Mouse (Mus musculus) right cerebral cortex, postnatal 4 days (tissue): Measurements from ENCODE around the gene Eif4g1.

Experiments used
- DNase-seq: peaks from one replicate; pipeline ENCODE4 v3.0.0-alpha.2; 2022

The Eif4g1 gene

DNA sequence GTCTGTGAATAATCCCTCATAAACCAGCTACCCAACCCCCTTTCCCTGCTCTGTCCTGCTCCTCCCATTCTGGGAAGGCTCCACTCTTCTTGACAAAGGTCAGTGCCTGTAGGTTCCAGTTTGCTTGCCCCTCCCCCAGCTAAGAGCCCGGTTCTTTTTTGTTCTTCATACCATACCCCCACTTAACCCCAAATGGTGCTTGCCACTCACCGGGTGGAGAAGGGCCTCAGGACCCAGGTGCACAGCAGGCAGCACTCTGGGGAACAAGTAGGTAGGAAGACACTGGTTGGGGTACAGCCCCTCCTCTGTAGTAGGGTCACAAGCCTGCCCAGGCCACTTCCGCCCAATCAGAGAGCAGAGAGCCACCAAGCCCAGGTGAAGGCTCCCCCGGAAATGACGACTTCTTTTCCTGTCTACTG, 62.2 kb downstream of the Eif4g1 start:
- no peak for DNase-seq

DNA sequence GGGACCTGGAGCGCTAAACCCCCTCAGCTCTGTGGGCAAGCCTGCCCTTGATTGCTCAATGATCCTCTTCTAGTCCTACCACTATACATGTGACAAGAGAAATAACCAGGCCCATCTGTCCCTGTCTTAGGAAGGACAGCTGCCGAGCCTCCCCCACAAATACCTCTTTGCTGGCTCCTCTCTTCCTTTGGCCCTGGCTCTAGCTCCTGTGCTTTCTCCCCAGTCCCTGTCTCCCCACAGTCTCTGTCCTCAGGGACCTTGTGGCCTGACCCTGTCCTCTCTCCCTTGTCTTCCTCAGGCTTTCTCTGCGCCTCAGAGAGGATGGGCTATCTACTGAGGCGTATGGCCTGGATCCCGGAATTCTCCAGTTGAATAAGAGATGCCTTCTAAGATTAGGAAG, 63.6 kb downstream of the Eif4g1 start:
- no peak for DNase-seq

DNA sequence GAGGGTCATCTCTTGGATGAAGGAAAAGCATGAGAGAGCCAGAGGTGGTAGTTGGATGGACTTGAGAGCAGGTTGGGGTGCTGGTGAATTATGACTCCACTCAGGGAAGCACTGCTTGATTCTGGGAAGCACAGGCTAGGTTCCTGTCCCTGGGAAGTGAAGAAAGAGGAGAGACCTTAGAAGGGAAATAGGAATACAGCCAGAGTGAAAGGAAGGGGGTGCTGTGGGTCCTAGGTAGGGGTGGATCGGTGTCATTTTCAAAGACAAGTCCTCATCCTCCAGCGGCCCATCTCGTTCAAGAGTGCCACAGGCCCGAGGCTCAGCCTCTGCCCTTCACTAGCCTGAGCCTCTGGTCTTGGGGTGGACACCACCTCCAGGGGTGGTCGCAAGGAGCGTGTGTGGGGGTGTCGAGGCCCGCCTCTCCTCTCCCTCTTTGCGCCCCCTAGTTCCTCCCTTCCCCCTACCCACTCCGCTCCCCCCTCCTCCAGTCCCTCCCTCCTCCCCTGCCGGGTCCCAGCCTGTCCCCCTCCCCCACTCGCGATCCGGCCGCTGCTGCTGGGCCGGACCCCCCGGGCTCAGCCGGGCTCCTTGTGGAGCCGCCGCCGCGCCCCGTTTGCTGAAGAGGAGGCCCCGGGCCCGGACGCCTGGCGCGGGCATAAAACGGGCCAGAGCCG, 64.3 kb downstream of the Eif4g1 start:
- no peak for DNase-seq

DNA sequence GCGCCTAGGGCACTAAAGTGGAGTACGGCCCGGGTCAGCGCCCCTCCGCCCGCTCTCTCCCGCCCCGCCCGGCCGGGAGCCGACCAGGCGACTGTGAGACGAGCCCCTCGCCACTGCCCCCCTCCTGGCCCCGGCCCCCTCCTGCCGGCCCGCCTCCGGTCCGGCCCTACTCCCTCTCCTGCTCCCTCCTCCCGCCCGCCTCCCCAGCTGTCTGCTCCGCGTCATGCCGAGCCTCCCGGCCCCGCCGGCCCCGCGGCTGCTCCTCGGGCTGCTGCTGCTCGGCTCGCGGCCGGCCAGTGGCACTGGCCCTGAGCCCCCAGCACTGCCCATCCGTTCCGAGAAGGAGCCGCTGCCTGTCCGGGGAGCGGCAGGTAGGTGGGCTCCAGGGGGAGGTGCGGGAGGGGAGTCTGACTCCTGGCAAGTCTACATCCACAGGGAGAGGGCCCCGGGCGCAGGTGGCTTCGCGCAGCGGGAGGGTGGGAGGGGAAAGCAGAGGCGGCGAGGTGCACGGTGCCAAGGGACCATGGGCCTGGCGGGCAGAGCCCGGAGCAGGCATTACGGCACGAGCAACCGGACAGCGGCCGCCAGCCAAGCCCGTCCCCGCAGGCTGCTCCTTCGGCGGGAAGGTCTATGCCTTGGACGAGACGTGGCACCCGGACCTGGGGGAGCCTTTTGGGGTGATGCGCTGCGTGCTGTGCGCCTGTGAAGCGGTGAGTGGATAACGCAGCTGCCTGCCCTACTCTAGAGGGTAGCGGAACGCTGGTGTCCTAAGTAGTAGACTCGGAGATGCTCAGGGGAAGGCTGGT, 65.0 kb downstream of the Eif4g1 start, which contains the start of gene Chrd:
TSS of gene Chrd (plus strand) at position 203 of the 806 bp plus-strand sequence.
- peak; percentile 66 for DNase-seq

DNA sequence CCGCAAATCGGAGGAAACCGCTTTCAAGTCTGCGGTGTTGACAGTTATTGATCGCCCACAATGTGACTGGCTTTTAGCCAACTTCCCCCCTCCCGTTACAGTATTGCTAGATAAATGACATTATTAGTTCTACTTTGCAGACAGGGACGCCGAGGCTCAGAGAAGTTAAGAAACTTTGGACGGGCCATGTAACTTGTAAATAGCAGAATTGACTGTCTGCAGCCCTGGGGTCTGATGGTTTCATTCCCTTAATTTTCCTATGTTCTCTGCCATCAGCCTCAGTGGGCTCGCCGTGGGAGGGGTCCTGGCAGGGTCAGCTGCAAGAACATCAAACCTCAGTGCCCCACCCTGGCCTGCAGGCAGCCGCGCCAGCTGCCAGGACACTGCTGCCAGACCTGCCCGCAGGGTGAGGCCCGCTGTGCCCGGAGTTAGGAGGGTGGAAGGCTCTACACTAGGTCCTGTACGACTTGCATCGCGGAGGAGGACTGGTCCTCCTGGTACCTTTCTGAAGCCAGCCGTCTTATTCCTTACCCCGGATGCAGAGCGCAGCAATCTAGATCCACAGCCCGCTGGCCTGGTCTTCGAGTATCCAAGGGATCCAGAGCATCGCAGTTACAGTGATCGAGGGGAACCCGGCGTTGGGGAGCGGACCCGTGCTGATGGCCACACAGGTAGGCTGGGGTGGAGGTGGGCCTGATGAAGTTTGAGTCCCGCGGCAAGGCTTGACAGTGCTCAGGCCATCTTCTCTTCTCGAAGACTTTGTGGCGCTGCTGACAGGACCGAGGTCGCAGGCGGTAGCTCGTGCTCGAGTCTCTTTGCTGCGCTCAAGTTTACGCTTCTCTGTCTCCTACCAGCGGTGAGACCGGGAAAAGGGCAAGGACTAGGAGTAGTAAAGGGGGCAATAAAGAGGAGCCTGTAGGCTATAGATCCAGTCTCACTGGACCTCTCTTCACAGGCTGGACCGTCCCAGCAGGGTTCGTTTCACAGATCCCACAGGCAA, 65.9 kb downstream of the Eif4g1 start, which contains the start of gene Thpo:
TSS of gene Thpo (minus strand) at position 781 of the 1,000 bp plus-strand sequence.
- DNase-seq, result no peak

DNA sequence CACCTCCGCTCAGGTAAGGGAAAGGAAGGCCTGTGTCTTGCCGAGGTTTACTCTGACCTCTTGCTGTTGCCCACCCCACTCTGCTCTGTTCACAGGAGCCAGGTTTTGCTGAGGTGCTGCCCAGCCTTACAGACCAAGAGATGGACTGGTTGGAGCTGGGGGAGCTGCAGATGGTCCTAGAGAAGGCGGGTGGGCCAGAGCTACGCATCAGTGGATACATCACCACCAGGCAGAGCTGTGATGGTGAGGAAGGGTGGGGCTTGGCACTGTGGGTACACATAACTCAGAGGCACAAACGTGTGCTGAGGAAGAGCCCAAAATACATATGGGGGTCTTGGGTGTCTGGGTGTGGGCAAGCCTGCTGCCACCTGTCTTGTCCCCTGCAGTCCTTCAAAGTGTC, 67.5 kb downstream of the Eif4g1 start:
- DNase-seq, result no peak

DNA sequence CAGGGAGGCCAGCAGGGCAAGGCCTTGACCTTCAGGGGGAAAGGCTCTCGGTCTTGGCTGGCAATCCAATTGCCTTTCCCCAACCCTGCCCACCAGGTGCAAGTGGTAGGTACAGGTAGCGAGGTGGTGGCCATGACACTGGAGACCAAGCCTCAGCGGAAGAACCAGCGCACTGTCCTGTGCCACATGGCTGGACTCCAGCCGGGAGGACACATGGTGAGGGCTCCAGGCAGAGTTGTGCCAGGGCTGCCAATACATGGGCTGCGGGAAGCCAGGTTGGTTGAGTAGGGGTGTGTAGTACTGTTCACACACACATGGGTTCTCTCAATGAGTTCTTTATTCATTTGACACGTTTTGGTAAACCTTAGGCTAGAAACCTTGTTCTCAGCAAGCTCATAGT, 68.1 kb downstream of the Eif4g1 start:
- DNase-seq, result no peak

DNA sequence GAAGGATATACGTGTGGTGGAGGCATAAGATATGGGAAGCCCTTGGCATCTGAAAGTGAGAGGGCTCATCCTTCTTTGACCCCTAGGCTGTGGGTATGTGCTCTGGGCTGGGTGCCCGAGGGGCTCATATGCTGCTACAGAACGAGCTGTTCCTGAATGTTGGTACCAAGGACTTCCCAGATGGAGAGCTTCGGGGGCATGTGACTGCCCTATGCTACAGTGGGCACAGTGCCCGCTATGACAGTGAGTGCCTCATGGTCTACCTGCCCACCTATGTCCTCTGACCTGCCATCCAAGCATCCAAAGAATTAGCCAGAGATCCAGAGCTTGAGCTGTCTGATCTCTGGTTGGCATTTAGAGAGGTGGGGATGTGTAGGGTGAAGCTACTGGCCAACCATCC, 68.7 kb downstream of the Eif4g1 start:
- no peak for DNase-seq

DNA sequence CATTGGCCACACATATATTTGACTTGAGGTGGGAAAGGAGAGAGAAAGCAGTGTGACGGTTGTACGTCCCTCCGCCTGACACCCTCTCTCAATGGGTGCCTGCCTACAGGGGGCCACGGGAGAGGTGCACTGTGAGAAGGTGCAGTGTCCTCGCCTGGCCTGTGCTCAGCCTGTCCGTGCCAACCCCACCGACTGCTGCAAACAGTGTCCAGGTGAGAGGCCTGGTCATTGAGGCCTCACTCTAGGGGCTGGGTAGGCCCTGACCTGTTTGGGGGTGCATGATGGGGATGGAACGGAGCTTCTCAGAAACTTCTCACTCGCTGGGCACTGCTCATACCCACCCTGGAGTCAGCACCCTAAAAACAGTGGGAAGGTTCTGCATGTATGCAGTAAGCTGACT, 71.7 kb downstream of the Eif4g1 start:
- DNase-seq, result no peak
